Mouse (Mus musculus): ENCODE data around the gene Rps6. TPM values are rescaled to one million over a fixed set of nuclear protein-coding genes. Genes with fewer than 3 reads are reported as not detected.
"Not testable (repeated sequence)": the region's sequence is repeated elsewhere in the genome, so short reads cannot be mapped to it uniquely, and the experiment has no call there.

Gene Rps6
- total RNA-seq, 2 experiments from 2014 or later, result 434 to 447 TPM

DNA sequence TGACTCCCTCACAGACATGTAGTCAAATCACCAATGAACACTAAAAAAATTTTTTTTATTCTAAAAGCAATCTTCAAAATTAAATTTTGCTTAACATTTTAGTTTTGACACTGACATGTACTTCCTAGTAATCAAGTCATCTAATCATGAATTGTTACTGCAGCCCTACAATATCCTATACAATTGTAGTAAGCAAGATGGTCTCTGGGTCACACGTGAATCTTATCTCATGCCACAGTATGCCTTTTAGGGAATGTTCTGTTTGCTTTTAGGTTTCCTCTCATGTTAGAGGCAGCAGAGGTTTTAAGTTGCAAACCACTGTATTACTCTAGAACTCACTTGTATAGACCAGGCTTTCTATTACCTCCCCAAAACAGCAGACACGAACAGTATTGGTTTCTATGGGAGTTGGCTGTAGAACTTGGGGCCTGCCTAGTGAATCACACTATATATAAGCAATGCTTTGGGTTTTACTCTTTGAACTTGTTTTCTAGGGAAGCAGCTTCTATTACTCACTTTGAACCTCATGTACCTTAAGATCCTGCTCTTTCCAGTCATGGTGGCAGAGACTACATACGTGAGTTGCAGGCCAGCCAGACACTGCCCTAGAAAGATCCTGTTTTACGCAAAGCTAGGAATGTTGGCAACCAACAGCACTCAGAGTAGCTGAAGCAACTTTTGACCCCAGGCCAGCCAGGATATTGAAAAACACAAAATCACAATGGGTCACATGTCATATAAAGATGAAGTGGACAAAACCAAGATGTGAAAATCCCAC is 4.2 kb downstream of the Rps6 start:
- no peak for DNase-seq (ENCODE audit: low spot score in 2 of 2)

DNA sequence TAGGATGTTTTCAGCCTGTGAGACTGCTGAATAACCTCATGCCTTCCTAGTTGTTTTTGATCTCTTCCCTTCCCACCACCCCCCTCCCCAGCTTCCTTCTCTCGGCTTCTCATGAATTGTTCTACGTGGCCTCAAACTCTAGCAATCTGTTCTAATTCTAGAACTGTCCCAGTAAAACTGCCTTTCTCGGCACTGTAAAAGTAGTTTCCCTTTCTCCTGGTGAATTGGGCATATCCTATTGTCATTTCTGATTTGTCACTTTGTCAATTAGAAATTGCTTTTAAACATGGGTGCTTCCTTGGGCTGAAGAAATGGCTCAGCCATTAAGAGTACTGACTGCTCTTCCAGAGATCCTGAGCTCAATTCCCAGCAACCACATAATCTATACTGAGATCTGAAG is 5.2 kb downstream of the Rps6 start:
- no peak for DNase-seq (ENCODE audit: low spot score in 2 of 2)

GRCm38 (mm10) chr4:86851331-86851730 is 5.9 kb downstream of the Rps6 start:
- DNase-seq (ENCODE audit: low spot score in 2 of 2), result no peak

DNA sequence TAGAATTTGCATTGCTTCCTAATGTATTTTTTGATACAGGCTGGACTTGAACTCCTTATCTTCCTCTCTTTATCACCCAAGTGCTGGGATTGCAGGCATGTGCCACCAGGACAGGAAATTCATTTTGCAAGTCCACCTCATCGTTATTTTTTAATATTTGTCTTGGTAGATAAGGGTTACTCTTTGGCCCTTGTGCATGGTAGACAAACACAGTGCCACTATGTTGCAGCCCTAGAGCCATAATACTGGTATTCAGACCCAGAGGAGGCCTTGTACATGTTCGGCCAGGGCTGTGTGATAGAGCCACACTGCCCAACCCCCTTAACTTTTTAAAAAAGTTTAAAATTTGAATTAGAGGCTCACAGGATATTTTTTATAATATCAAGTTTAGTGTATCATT is 10.0 kb downstream of the Rps6 start:
- no peak for DNase-seq (ENCODE audit: low spot score in 2 of 2)

DNA sequence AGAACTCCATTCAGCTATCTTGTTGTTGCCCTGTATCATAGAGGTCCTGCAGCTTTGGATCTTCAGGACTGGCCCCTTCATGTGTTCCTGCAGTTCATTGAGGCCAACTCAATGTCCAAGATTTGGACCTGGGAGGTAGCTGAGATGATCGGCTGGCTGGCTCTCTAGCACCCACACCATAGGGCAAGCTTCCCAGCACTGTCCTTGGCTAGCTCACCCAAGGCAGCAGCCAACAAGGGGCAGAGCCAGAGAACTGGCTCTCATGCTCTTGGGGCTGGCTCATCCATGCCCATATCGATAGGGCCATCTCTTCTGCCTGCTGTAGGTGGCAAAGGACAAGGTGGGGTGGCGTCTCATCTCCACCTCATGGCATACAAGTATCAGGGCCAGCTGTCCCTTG is 11.8 kb downstream of the Rps6 start:
- DNase-seq (ENCODE audit: low spot score in 2 of 2), result peak; percentile 19 to 31

- DNase-seq (ENCODE audit: low spot score in 2 of 2), result not testable (repeated sequence)
These were observed 16.1 kb downstream of the Rps6 start for GRCm38 (mm10) chr4:86841141-86841540.

GRCm38 (mm10) chr4:86831896-86832295 is 25.3 kb downstream of the Rps6 start:
- no peak for DNase-seq (ENCODE audit: low spot score in 2 of 2)

- no peak for DNase-seq (ENCODE audit: low spot score in 2 of 2)
These were observed 32.1 kb downstream of the Rps6 start for GRCm38 (mm10) chr4:86825143-86825542.

DNA sequence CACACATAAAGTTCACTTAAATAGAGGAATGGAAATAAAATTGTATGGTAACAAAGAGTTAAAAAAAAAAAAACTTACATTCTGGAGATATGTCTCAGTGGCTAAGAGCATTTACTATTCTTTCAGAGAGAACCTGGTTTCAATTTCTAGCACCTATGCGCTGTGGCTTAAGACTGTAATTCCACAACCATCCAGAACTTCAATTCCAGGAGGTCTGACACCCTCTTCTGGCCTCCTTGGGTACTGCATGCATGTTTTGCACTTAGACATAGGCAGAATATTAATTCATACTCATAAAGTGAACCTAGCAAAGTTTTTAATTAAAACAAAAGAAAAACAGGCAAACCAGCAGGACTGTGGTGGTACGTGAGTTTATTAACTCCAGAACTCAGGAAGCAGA is 34.0 kb downstream of the Rps6 start:
- DNase-seq (ENCODE audit: low spot score in 2 of 2), result peak; percentile 69 to 71

GRCm38 (mm10) chr4:86814850-86815249 is 42.4 kb downstream of the Rps6 start:
- no peak for DNase-seq (ENCODE audit: low spot score in 2 of 2)

DNA sequence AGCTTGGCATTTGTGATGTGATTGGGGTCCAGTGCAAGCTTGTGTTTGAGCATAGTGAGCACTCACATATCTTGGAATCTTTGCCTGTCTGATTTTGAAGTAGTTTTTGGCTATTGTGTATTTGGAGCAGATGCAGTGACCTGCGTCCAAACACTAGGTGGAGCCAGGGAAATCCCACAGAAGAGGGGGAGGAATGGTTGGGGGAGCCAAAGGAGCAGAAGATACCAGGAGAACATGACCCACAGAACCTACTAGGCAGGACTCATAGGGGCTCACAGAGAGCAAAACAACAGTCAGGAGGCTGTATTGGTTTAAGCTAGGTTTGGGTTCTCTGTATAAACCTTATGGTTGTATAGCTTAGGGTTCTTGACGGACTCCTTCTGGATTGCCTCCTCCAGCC is 46.6 kb downstream of the Rps6 start:
- peak in 1 of 2 experiments; percentile 7 for DNase-seq (ENCODE audit: low spot score in 2 of 2)

Other genes starting within 250 kb of the Rps6 start
- gene Haus6, start 245.4 kb downstream of the Rps6 start, total RNA-seq (2021), result 1 to 10 TPM; 7.3 to 8.5 TPM
- gene Plin2, start 187.4 kb downstream of the Rps6 start, total RNA-seq (2021), result 10 to 100 TPM; 17.3 to 18.0 TPM
- 10 to 100 TPM; 13.0 to 14.8 TPM for gene Dennd4c, start 108.9 kb downstream of the Rps6 start, total RNA-seq (2021)
- gene Acer2, start 17.0 kb upstream of the Rps6 start, total RNA-seq (2021), result 1 to 10 TPM; 2.5 to 3.0 TPM